11 mouse cellular contexts compared by ENCODE assay signal in the genomic region with DNA sequence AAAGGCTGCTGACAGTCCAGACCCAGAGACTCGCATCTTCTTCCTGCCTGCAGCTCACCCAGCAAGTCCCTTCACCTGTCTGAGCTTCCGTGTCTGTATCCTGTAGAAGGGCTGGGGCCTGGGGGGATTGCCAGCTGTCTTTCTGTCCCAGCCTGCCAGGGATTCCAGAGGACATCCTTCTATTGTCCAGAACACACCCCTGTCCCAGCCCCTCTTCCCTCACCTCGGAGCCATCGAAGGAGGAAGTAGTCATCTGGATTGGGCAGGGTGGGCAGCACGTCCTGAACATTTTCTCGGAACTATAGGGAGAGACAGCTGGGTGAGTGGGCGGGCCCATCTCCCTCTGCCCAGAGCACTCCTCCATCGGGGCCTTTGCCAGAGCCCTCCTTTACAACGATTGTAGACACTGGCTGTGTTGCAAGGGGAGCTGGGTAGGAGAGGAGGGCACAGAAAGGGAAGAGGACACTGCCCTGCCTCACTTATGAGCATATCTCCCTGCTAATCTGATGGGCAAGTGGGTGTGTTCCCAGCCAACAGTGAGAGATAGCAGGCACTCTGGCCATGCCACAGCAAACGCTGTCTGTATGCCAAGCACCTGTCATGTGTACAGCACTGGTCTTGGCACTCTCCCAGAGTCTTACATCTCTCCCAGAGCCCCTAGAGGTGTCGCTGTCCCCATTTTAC. TPM values are rescaled to one million over a fixed set of nuclear protein-coding genes. Genes with fewer than 3 reads are reported as not detected.
DNase-seq lines count a peak whose midpoint lies in the region; ATAC-seq lines count a peak whose summit lies in the region.
"Had no signal": no experiment of that assay in that cellular context is flagged by ENCODE, and none has a peak within 500 bp of the region (broad histone marks: within the 10 kb centered on the region; RNA-seq: fewer than 3 reads in every experiment).

No protein-coding gene starts in this region.

- H3K9me3 ChIP-seq in hindbrain, embryonic 12.5 days (replicated peaks) = no peaks in the 10 kb centered on the region
- H3K9me3 ChIP-seq in hindbrain, embryonic 11.5 days (ENCODE audit: control insufficient read depth, low read length) = no peaks in the 10 kb centered on the region
- H3K9me3 ChIP-seq in limb, embryonic 15.5 days = no peaks in the 10 kb centered on the region

- 0 out of 2 replicates have a peak overlapping the region, but pooled peaks have one; percentile 8 for H3K9ac ChIP-seq in hindbrain, embryonic 12.5 days
- H3K9ac ChIP-seq in hindbrain, embryonic 11.5 days (ENCODE audit: low read depth, low read length) = no peak overlapping the region
- H3K9ac ChIP-seq in limb, embryonic 15.5 days = no peak overlapping the region

- peaks cover 15% of the 10 kb centered on the region; the same call in 1 of the 2 replicates for H3K4me1 ChIP-seq in hindbrain, embryonic 12.5 days
- 0 out of 2 replicates have a peak, but pooled peaks cover 3% of the 10 kb centered on the region for H3K4me1 ChIP-seq in hindbrain, embryonic 11.5 days (replicated peaks; ENCODE audit: control insufficient read depth, insufficient read depth, low read length)
- peaks cover 19% of the 10 kb centered on the region for H3K4me1 ChIP-seq in limb, embryonic 15.5 days

- no peak overlapping the region for H3K4me3 ChIP-seq in hindbrain, embryonic 12.5 days
- H3K4me3 ChIP-seq in hindbrain, embryonic 11.5 days (ENCODE audit: low read depth, low read length) = no peak overlapping the region
- H3K4me3 ChIP-seq in limb, embryonic 15.5 days = no peak overlapping the region

- no peak overlapping the region for H3K4me2 ChIP-seq in hindbrain, embryonic 12.5 days (replicated peaks)
- no peak overlapping the region for H3K4me2 ChIP-seq in hindbrain, embryonic 11.5 days (replicated peaks; ENCODE audit: low read depth, low read length)
- no peak overlapping the region for H3K4me2 ChIP-seq in limb, embryonic 15.5 days

- WGBS in hindbrain, embryonic 12.5 days = 60% methylated on average over 11 of the region's 11 CpGs
- WGBS in hindbrain, embryonic 11.5 days = 64% methylated on average over 11 of the region's 11 CpGs
- 48% methylated on average over 11 of the region's 11 CpGs for WGBS in limb, embryonic 15.5 days

- no peaks in the 10 kb centered on the region for H3K36me3 ChIP-seq in hindbrain, embryonic 12.5 days
- H3K36me3 ChIP-seq in hindbrain, embryonic 11.5 days (ENCODE audit: control insufficient read depth, insufficient read depth, low read length) = no peaks in the 10 kb centered on the region
- no peaks in the 10 kb centered on the region for H3K36me3 ChIP-seq in limb, embryonic 15.5 days

- no peak for ATAC-seq in hindbrain, embryonic 12.5 days (ENCODE audit: low FRiP score)
- no peak for ATAC-seq in hindbrain, embryonic 11.5 days (ENCODE audit: low FRiP score)
- 0 out of 2 replicates have a peak, but pooled peaks have one; percentile 3 for ATAC-seq in limb, embryonic 15.5 days (ENCODE audit: insufficient number of reproducible peaks, low FRiP score, low TSS enrichment, low read depth)

- peaks cover 30% of the 10 kb centered on the region for H3K27me3 ChIP-seq in hindbrain, embryonic 12.5 days
- peaks cover 7% of the 10 kb centered on the region for H3K27me3 ChIP-seq in hindbrain, embryonic 11.5 days (ENCODE audit: control insufficient read depth, insufficient read depth, low read length)
- H3K27me3 ChIP-seq in limb, embryonic 15.5 days = peaks cover 13% of the 10 kb centered on the region; the same call in 1 of the 2 replicates

- DNase-seq in hindbrain, embryonic 11.5 days (ENCODE audit: low spot score) = no peak
- DNase-seq in spleen, adult 12 weeks (ENCODE audit: low spot score) = peak; percentile 42
- DNase-seq in spleen, adult 18-20 months = no peak
- no peak for DNase-seq in adrenal gland, postnatal 4 days (ENCODE audit: low spot score in 2 of 2)
- no peak for DNase-seq in urinary bladder, postnatal 36 days (ENCODE audit: low spot score in 2 of 2)
- no peak for DNase-seq in frontal cortex, postnatal 25 days (ENCODE audit: low spot score in 2 of 2)
- DNase-seq: adrenal gland, postnatal 25 days; embryo, embryonic 11 days; kidney, postnatal 4 days had no signal

- H3K27ac ChIP-seq in hindbrain, embryonic 12.5 days = no peak overlapping the region
- H3K27ac ChIP-seq in hindbrain, embryonic 11.5 days (ENCODE audit: low read depth, low read length) = no peak overlapping the region
- no peak overlapping the region for H3K27ac ChIP-seq in limb, embryonic 15.5 days

RNA-seq across cellular contexts. Expression of gene Sec14l2, which starts 6.6 kb away (rescaled TPM):
- 1.8 and 3.1 TPM in 2 replicates for polyA plus RNA-seq in hindbrain, embryonic 12.5 days (2016; fragmentation: Nextera tagmentation; extraction: Ambion mirVana)
- 1.7 and 2.1 TPM in 2 replicates for polyA plus RNA-seq in hindbrain, embryonic 11.5 days (2014; fragmentation: Nextera tagmentation; extraction: Ambion mirVana)
- polyA plus RNA-seq in limb, embryonic 15.5 days (2015; fragmentation: Nextera tagmentation; extraction: Ambion mirVana) = 1.9 and 2.0 TPM in 2 replicates
- total RNA-seq in adrenal gland, postnatal 4 days (2021) = 10 to 100 TPM in 1 of 2 experiments, 1 to 10 TPM in 1; 4.4 to 15.0 TPM

RNA-seq across cellular contexts. Expression of gene Rnf215, which starts 18.4 kb away (rescaled TPM):
- 42.7 and 44.5 TPM in 2 replicates for polyA plus RNA-seq in hindbrain, embryonic 12.5 days (2016; fragmentation: Nextera tagmentation; extraction: Ambion mirVana)
- polyA plus RNA-seq in hindbrain, embryonic 11.5 days (2014; fragmentation: Nextera tagmentation; extraction: Ambion mirVana) = 24.8 and 31.8 TPM in 2 replicates
- 30.8 and 35.5 TPM in 2 replicates for polyA plus RNA-seq in limb, embryonic 15.5 days (2015; fragmentation: Nextera tagmentation; extraction: Ambion mirVana)
- 10 to 100 TPM; 32.0 to 34.8 TPM for total RNA-seq in adrenal gland, postnatal 4 days (2021)

RNA-seq across cellular contexts. Expression of gene Mtfp1, which starts 21.4 kb away (rescaled TPM):
- polyA plus RNA-seq in hindbrain, embryonic 12.5 days (2016; fragmentation: Nextera tagmentation; extraction: Ambion mirVana) = 5.4 and 5.6 TPM in 2 replicates
- 5.7 and 6.2 TPM in 2 replicates for polyA plus RNA-seq in hindbrain, embryonic 11.5 days (2014; fragmentation: Nextera tagmentation; extraction: Ambion mirVana)
- polyA plus RNA-seq in limb, embryonic 15.5 days (2015; fragmentation: Nextera tagmentation; extraction: Ambion mirVana) = 5.5 and 6.1 TPM in 2 replicates
- total RNA-seq in adrenal gland, postnatal 4 days (2021) = 10 to 100 TPM; 17.3 to 17.7 TPM

RNA-seq across cellular contexts. Expression of gene Ccdc157, which starts 43.5 kb away (rescaled TPM):
- polyA plus RNA-seq in hindbrain, embryonic 12.5 days (2016; fragmentation: Nextera tagmentation; extraction: Ambion mirVana) = 9.6 and 10.4 TPM in 2 replicates
- 2.7 and 3.5 TPM in 2 replicates for polyA plus RNA-seq in hindbrain, embryonic 11.5 days (2014; fragmentation: Nextera tagmentation; extraction: Ambion mirVana)
- polyA plus RNA-seq in limb, embryonic 15.5 days (2015; fragmentation: Nextera tagmentation; extraction: Ambion mirVana) = 10.9 and 12.3 TPM in 2 replicates
- total RNA-seq in adrenal gland, postnatal 4 days (2021) = 10 to 100 TPM; 13.8 to 18.6 TPM

RNA-seq across cellular contexts. Expression of gene Sf3a1, which starts 43.5 kb away (rescaled TPM):
- 72.0 and 77.6 TPM in 2 replicates for polyA plus RNA-seq in hindbrain, embryonic 12.5 days (2016; fragmentation: Nextera tagmentation; extraction: Ambion mirVana)
- polyA plus RNA-seq in hindbrain, embryonic 11.5 days (2014; fragmentation: Nextera tagmentation; extraction: Ambion mirVana) = 80.7 and 81.1 TPM in 2 replicates
- polyA plus RNA-seq in limb, embryonic 15.5 days (2015; fragmentation: Nextera tagmentation; extraction: Ambion mirVana) = 44.9 and 45.2 TPM in 2 replicates
- 10 to 100 TPM; 70.4 to 71.6 TPM for total RNA-seq in adrenal gland, postnatal 4 days (2021)
